Mouse (Mus musculus): ENCODE results near the gene Dgkb. TPM values are rescaled to one million over a fixed set of nuclear protein-coding genes. Genes with fewer than 3 reads are reported as not detected.

Gene Dgkb
- 0.22 and 0.28 TPM in 2 replicates for polyA plus RNA-seq (2012; rRNA removed)

DNA sequence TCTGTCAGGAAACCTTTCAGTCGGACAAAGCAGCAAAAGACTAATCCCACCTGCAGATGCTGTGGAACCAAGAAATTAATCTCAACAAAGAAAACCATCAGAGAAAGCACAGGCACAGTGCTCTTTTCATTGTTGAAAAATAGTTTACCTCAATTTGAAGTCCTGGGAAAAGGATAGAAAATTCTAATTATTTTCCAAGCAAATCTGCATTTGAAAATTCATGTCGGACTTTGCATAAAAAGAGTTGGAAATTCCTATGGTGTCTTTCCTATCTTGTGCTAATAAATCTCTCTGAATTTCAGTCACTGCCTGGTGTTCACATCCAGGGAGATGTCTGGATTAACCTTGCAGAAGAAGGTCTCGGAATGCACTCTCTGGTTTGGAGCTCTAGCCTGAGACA is at the start of gene Dgkb:
TSS of gene Dgkb (plus strand) at position 301 of the 400 bp plus-strand sequence.

Measured in colon, adult 2 months (tissue).